Mouse (Mus musculus): ENCODE results near the gene Ces1a.

DNA sequence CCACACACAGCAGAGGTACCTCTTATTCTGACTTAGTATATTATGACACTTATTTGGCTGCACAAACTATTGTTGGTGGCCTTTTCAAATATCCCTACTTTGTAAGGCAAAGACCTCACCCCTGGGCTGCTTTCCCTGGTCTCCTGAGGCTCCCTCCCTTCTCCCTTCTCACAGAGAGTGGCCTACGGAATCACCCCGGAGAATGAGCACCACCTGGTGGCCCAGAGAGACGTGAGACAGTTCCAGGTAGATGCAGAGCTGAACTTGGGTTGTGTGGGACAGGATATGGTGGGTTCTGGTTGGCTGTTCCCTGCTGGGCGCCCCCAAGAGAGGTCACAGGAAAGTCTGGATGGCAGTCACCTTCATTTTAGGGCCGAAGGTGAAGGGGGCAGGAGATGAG is 51.2 kb downstream of the Ces1a start:
- no peak for TF ChIP-seq EP300 (IDR thresholded peaks at IDR 0.05; ENCODE audit: insufficient read depth, low read depth, low read length)
- TF ChIP-seq CTCF (IDR thresholded peaks at IDR 0.05; ENCODE audit: low read depth, low read length) = peak; percentile 59
- no peak for TF ChIP-seq POLR2A (IDR thresholded peaks at IDR 0.05; ENCODE audit: insufficient read depth, low read length)
